Mouse (Mus musculus) gastrocnemius, adult 2 months (tissue): ENCODE data around the gene Nphs1. TPM values are rescaled to one million over a fixed set of nuclear protein-coding genes. Genes with fewer than 3 reads are reported as not detected.
"Not testable (repeated sequence)": the region's sequence is repeated elsewhere in the genome, so short reads cannot be mapped to it uniquely, and the experiment has no call there.

ENCODE experiments used
- DNase-seq: peaks from one replicate; pipeline ENCODE4 v3.0.0; 2022
- H3K27ac ChIP-seq: fragments of 200-600 bp; 2 replicates; pipeline ENCODE4 v1.8.1; 2022; ENCODE audit warnings: mild to moderate bottlenecking
- H3K4me3 ChIP-seq: fragments of 200-600 bp; 2 replicates; pipeline ENCODE4 v1.8.1; 2022; ENCODE audit warnings: mild to moderate bottlenecking, moderate library complexity
- CTCF ChIP-seq: fragments of 200-600 bp; IDR thresholded peaks from 2 replicates; pipeline ENCODE4 v1.8.1; 2022; ENCODE audit warnings: antibody characterized with exemption, mild to moderate bottlenecking, moderate library complexity
- intact Hi-C: fragments of 180-260 bp; cut with DNase I; formaldehyde crosslinking; loops from one replicate; pipeline ENCODE4 v1.15.1; 2025
- total RNA-seq, 2 experiments: library from RNA; stranded (reverse); gene quantifications; 2 replicates each; pipeline ENCODE4 v1.2.3; 2021

The Nphs1 gene
- total RNA-seq, 2 experiments from 2014 or later, result not detected

DNA sequence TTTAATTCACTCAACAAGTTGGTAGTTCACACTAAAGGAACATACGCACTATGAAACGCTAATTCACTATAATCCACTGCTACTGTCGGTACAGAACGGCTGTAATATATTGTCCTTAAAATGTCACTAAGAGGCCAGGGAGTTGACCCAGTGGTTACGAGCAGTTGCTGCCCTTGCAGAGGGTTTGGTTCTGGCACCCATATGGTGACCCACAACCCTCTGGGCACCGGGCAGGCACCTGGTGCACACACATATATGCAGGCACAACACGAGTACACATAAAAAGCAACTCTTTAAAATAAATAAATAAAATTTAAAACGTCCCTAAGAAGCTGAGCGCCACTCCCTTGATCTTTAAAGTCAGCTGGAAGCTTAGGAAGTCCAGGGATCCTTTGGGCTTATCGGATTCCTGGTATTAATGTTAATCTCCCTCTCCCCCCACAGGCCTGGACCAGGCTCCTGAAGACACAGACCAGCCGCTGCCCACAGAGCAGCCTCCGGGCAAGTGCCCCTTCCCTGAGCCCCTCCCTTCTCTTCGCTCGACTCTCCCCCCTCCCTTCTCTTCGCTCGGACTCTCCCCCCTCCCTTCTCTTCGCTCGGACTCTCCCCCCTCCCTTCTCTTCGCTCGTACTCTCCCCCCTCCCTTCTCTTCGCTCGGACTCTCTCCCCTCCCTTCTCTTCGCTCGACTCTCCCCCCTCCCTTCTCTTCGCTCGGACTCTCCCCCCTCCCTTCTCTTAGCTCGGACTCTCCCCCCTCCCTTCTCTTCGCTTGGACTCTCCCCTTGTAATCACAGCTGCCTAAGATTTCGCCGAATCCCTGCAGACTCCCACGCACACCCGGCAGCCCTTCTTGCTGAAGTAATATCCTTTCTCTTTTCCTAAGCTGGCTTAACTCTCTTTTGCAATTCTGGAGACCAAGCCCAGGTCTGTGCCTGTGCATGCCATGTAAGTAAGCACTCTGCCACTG is 19.6 kb downstream of the Nphs1 start:
- H3K27ac ChIP-seq, result no peak overlapping the region
- DNase-seq, result no peak
- intact Hi-C loops, result no loop called here
- H3K4me3 ChIP-seq, result peak overlapping the region; percentile 60
- no peak for TF ChIP-seq CTCF

DNA sequence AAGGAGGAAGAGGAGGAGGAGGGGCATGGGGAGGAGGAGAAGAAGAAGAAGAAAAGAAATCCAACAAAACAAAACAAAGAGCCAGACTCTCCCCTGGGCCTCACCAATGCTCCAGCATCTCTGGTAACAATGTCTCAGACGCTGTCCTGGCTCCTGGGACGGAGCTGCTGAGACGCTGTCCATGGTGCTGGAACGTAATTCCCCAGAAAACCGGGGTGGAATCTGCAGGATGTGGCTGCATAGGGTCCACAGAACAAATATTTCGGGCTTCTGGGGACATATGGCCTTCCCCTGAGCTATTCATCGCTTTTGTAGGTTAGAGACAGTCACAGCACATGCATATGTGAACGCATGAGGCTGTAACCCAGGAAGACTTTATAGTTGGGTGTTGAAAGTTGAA is 26.1 kb downstream of the Nphs1 start:
- H3K27ac ChIP-seq, result no peak overlapping the region
- intact Hi-C loops, result no loop called here
- TF ChIP-seq CTCF, result no peak
- no peak for DNase-seq
- no peak overlapping the region for H3K4me3 ChIP-seq

DNA sequence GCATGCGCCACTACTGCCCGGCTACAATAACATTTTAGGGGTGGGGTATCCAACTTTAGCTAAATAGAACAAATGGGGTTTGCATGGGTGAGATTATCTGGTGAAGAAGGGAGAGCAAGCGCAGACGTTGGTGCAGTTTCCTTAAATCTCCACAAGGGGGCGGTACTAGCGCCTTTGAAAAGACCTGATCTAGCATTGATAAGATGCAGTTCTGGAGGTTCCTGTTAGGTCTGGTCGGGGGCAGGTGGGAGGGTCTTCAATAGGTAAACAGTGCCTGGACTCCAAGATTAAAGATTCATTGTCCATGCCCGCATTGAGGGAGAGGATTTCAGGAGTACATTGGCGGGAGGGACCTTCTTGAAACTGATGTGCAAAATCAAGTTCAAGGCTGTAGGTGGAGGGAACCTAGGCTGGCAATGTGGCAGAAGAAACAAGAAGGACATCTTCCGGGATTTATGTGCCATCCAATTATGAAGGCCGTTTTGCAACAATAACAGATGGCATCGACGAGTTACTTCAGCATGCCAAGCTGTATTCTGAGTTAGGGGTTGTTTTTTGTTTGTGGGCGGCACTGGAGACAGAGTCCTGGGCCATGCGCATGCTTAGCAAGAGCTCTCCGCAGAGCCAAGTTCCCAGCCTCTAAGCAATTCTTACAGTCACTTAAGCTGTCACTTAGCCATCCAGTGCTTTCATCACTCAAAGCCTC is 32.3 kb downstream of the Nphs1 start:
- peak; percentile 67 for TF ChIP-seq CTCF
- no peak for DNase-seq
- no peak overlapping the region for H3K27ac ChIP-seq
- intact Hi-C loops, result loop anchor here (5.0 kb wide), 1 partner anchor 118 kb away; no protein-coding TSS in a partner anchor
- H3K4me3 ChIP-seq, result peak overlapping the region; percentile 21; the same call in 1 of the 2 replicates

DNA sequence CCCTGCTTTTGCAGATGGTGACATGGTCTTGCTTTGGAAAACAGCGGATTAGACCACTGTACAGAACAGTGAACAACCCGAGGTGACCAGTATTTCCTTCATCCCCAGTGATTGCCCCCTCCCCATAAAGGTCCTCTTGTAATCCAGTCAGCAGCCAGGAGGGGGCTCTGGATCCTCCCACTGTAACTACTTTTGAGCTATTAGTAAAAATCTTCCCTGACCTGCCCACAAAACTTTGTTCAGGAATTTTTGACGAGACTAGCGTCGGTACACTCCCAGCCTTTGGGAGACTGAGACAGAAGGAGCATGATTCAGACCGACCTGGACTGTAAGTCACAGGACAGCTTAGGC is 32.8 kb downstream of the Nphs1 start:
- no peak overlapping the region for H3K27ac ChIP-seq
- no peak for TF ChIP-seq CTCF
- DNase-seq, result no peak
- intact Hi-C loops, result loop anchor here (5.0 kb wide), 1 partner anchor 119 kb away; no protein-coding TSS in a partner anchor
- H3K4me3 ChIP-seq, result no peak overlapping the region

DNA sequence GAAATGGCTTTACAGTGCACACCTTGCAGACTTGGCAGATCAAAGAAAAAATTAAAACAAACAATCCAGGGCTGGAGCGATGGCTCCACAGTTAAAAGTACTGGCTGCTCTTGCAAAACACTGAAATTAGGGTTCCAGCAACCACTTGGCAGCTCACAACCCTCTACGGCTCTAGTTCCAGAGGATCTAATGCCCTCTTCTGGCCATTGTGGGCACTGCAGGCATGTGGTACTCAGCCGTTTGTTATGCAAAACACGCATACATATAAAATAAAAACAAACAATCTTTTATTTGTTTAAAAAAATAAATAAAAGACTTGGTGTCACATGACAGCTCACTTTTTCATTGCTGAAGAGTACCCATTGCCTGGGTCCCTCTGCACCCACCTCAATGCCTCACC is 34.6 kb downstream of the Nphs1 start:
- intact Hi-C loops, result loop anchor here (5.0 kb wide), 1 partner anchor 120 kb away; no protein-coding TSS in a partner anchor
- DNase-seq, result peak; percentile 82
- H3K27ac ChIP-seq, result no peak overlapping the region
- TF ChIP-seq CTCF, result peak; percentile 85
- H3K4me3 ChIP-seq, result no peak overlapping the region

DNA sequence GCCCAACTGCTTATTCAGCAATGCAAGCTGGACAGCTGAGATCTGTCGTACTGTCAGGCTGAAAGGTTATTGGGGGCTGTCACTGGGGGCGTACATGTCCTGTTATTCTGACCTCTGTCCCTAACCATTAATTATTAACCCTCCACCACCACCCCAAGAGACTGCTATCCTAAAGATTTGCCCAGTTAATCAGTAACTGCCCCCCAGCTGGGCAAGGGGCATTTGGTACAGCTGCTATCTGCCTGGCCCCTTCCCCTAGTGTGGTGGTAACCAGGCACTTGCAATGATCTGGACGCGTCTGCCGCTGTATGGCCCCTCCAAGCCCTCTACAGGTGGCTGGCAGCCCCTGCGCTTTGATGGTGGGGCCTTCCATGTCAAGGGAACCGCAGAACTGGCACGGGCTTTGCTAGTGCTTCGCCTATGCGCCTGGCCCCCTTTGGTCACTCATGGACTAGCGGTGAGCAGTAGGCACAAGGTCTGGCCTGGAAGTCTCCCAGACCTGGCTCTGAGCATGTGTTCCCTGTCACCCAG is 35.4 kb downstream of the Nphs1 start, which contains the start of gene Prodh2:
Gene Prodh2 (plus strand): TSS at position 222 of the 531 bp plus-strand sequence.
- Histone ChIP-seq H3K27ac (no peak within 1 kb of the TSS), H3K4me3 (no peak within 1 kb of the TSS)
- DNase-seq, result no peak
- intact Hi-C loops, result loop anchor here (5.0 kb wide), 1 partner anchor 121 kb away; no protein-coding TSS in a partner anchor
- TF ChIP-seq CTCF, result no peak

DNA sequence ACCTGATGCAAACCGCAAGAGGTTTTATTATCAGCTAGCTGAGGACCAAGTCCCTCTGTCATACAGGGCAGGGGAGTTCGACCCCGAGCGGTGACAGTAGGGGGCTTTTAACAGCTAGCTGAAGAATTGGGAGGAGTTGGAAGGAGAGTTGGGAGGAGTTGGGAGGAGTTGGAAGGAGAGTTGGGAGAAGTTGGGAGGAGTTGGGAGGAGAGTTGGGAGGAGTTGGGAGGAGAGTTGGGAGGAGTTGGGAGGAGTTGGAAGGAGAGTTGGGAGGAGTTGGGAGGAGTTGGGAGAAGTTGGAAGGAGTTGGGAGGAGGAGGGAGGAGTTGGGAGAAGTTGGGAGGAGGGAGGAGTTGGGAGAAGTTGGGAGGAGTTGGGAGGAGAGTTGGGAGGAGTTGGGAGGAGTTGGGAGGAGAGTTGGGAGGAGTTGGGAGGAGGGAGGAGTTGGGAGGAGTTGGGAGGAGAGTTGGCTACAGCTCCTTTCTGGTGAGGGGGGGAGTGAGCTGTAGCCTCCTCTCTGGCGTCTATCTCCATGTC is 37.5 kb downstream of the Nphs1 start:
- H3K4me3 ChIP-seq, DNase-seq, H3K27ac ChIP-seq, intact Hi-C loops: not testable (repeated sequence)

DNA sequence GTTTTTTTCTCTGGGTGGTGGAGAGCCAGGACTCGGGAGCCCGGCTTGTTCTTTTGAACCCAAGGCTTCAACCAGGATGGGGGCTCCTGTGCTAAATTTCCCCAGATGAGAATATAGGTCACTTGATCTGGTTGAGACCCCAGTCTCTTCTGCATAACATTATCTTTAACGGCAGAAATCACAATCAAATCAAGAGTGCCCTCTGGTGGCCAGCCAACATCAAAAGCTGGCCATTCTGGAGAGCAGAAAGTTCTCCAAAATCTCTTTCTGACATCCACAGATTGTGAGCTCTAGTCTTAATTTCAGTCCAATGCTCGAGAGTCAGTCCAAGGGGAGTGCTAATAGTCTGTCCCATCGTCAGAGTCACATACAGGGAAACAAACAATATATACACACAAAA is 43.0 kb downstream of the Nphs1 start:
- DNase-seq, H3K27ac ChIP-seq, H3K4me3 ChIP-seq, intact Hi-C loops: not testable (repeated sequence)

DNA sequence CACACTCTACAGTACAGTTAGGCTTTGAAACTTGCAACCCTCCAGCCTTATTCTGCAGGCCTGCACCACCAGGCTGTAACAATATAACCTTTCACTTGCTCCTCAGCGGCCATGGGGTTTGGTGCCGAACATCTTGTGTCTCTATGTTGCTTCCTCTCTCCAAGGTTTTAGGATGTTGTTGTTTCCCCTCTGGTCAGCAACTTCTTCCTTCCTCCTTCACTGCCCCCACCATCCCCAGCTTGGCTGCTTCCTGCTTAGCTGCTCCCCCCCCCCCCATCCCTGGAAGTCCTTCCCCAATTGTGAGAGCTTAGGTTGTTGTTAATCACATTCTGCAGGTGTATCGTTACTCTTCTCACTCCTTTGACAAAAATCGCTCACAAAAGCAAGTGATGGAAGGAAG is 49.9 kb downstream of the Nphs1 start:
- H3K4me3 ChIP-seq, result no peak overlapping the region
- intact Hi-C loops, result no loop called here
- no peak for DNase-seq
- no peak overlapping the region for H3K27ac ChIP-seq
- TF ChIP-seq CTCF, result no peak

DNA sequence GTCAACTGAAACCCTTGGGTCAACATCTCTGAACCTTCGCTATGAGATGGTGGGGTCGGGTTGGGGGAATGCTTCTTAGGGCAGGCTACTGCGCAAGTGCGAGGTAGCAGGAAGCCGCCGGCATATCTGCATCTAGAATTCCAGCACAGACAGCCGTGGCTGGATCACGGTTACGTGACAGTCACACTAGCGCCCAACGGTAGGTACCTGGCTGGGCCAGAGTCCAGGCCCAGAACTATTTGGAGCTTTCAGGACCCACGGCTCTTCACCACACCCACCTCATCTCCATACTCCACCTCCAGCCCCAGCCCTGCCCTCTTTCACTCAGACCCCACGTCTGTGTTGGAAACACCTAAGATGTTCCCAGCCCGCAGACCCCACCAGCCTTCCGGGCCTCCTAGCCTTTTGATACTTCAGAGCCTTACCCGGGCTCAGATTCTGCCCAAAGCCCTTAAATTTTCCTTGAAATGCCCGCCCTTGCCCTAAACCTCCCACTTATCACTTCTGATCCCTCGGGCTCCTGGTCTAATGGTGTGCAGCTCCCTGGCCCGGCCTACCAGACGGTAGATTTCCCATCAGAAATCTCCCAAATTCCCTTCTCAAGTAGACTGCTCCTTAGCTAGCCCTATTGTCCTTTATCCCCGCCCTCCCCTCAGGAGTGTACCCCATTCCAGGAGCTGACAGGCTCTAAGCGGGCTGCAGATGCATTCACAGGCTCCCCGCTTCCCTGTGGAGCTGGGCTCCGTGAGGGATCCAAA is 57.1 kb downstream of the Nphs1 start:
- TF ChIP-seq CTCF, result no peak
- no peak overlapping the region for H3K4me3 ChIP-seq
- intact Hi-C loops, result no loop called here
- H3K27ac ChIP-seq, result no peak overlapping the region
- DNase-seq, result no peak

DNA sequence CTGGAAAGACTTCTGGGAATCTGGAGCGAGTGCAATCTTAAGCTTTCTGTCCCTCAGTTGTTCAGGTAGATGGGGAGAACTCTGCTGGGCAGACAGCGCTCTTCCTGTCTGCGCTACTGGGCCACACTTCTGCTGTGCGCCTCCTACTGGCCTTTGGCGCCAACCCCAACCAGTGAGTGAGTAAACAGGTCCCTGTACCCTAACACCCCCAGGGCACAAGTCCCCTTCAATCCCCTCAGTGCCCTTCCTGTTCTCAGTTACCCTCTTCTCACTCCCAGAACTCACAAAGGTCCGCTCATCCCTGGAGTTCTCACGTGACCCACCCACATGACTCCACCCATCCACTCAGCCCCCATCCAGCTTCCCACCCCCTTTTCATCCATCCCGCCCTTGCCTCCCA is 60.2 kb downstream of the Nphs1 start:
- TF ChIP-seq CTCF, result no peak
- Histone ChIP-seq H3K27ac (no peak overlapping the region), H3K4me3 (no peak overlapping the region)
- intact Hi-C loops, result no loop called here
- DNase-seq, result no peak

DNA sequence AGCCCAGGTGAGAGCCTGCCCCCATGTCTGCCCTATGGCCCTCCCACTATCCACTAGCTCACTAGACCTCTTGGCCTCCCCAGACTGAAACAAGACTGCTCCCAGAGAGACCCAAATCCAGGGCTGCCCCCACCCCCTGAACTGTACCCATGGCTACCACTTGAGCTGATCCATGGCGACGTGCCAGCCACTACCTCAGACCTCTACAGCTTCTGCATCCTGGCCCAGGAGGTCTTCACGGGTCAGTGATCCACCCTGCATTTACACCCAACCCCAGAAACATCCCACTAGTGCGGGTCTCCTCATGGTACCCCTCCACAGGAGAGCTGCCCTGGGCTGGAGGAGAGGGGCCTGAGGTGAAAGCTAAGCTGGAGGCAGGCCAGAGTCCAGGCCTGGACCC is 62.3 kb downstream of the Nphs1 start:
- intact Hi-C loops, result no loop called here
- DNase-seq, result no peak
- H3K4me3 ChIP-seq, result no peak overlapping the region
- no peak overlapping the region for H3K27ac ChIP-seq
- TF ChIP-seq CTCF, result no peak
